Mouse (Mus musculus) forebrain, embryonic 16.5 days (tissue): ENCODE measurements around the gene Tmem121b. TPM values are rescaled to one million over a fixed set of nuclear protein-coding genes. Genes with fewer than 3 reads are reported as not detected.

Experiments used
- ATAC-seq: fragments of 200-750 bp; cut with Nextera tagmentation; 2 replicates; pipeline ENCODE4 v1.8.0; 2017; ENCODE audit warnings: mild to moderate bottlenecking, moderate library complexity
- H3K27ac ChIP-seq: fragments of 300-500 bp; sonication (generic); 2 replicates; pipeline ENCODE4 v1.5.1; 2014; ENCODE audit warnings: low read length, control low read depth
- H3K27me3 ChIP-seq: fragments of 300-500 bp; sonication (generic); replicated peaks from 2 replicates; pipeline ENCODE4 v1.6.1; 2014; ENCODE audit warnings: low read length; ENCODE audit not compliant: control insufficient read depth, insufficient read depth
- H3K36me3 ChIP-seq: fragments of 300-500 bp; sonication (generic); 2 replicates; pipeline ENCODE4 v1.6.1; 2014; ENCODE audit not compliant: control insufficient read depth, insufficient read depth
- H3K4me1 ChIP-seq: fragments of 300-500 bp; sonication (generic); replicated peaks from 2 replicates; pipeline ENCODE4 v1.6.1; 2014; ENCODE audit warnings: low read length; ENCODE audit not compliant: control insufficient read depth, insufficient read depth
- H3K4me2 ChIP-seq: fragments of 300-500 bp; sonication (generic); 2 replicates; pipeline ENCODE4 v1.6.1; 2014; ENCODE audit warnings: mild to moderate bottlenecking, low read length, control low read depth
- H3K4me3 ChIP-seq: fragments of 300-500 bp; sonication (generic); replicated peaks from 2 replicates; pipeline ENCODE4 v1.5.1; 2014; ENCODE audit warnings: mild to moderate bottlenecking, low read length, control low read depth
- H3K9ac ChIP-seq: fragments of 300-500 bp; sonication (generic); replicated peaks from 2 replicates; pipeline ENCODE4 v1.6.1; 2014; ENCODE audit warnings: low read depth, low read length, control low read depth
- H3K9me3 ChIP-seq: fragments of 300-500 bp; sonication (generic); 2 replicates; pipeline ENCODE4 v1.6.1; 2016; ENCODE audit warnings: low read length; ENCODE audit not compliant: control insufficient read depth
- WGBS: fragments of 180-500 bp; shearing (Covaris S2); extraction: QIAGEN DNeasy Blood & Tissue Kit; methylation state at CpG from one replicate; pipeline ENCODE4 v1.1.7; 2014; 5-methylcytosine and 5-hydroxymethylcytosine counted together
- polyA plus RNA-seq: library from polyadenylated mRNA; unstranded; fragments of >200 nt; fragmentation: Nextera tagmentation; extraction: Ambion mirVana; gene quantifications from 2 replicates; pipeline ENCODE4 v1.2.1, GENCODE M21; 2015

The Tmem121b gene
- polyA plus RNA-seq, 1 experiment from 2014 or later: 3.5 TPM

DNA sequence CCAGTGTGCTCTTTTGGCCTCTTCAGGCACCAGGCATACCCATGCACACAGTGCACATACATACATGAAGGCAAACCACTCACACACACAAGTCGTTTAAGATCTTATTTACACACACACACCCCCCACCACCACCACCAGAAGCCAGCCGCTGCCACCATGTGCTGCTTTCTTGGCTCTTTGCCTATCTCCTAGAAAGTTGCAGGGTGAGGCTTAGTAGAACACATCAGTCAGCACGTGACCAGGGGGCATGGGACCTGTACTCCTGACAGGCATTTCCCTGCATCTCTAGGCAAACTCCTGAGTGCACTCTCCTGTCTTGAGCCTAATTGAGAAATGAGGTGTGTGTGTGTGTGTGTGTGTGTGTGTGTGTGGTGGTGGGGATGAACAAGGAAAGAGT is 8.6 kb downstream of the Tmem121b start:
- Histone ChIP-seq H3K4me1 (peaks cover 7% of the 10 kb centered on the region), H3K9ac (no peak overlapping the region), H3K27ac (no peak overlapping the region), H3K4me3 (no peak overlapping the region), H3K27me3 (no peaks in the 10 kb centered on the region), H3K4me2 (no peak overlapping the region), H3K9me3 (no peaks in the 10 kb centered on the region), H3K36me3 (no peaks in the 10 kb centered on the region)
- WGBS: 71% methylated on average over 3 of the region's 3 CpGs
- ATAC-seq: no peak

DNA sequence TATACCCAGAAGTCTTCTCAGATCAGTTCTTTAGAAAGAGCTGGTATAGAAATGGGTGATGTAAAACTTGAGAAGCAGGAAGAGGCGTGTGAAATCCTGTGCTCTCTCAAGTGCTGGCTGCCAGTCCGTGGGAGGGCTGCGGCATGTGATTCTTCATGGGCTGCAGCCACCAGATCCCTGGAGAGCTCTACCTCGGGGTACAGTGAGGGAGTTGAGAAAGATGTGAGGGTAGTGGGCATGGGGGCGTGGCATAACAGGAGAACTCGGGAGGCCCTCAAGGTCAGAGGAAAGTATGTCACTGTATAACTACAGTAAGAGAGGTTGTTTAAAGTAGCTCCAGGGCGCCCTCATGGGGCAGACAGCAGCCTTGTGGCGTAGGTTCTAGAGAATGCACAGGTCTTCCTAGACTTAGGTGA is 10.4 kb downstream of the Tmem121b start:
- H3K27ac ChIP-seq: no peak overlapping the region
- 41% methylated on average over 8 of the region's 8 CpGs for WGBS
- H3K9ac ChIP-seq: no peak overlapping the region
- H3K4me2 ChIP-seq: no peak overlapping the region
- no peak overlapping the region for H3K4me3 ChIP-seq
- no peaks in the 10 kb centered on the region for H3K4me1 ChIP-seq
- no peaks in the 10 kb centered on the region for H3K9me3 ChIP-seq
- peak; percentile 55 for ATAC-seq
- no peaks in the 10 kb centered on the region for H3K27me3 ChIP-seq
- H3K36me3 ChIP-seq: no peaks in the 10 kb centered on the region

DNA sequence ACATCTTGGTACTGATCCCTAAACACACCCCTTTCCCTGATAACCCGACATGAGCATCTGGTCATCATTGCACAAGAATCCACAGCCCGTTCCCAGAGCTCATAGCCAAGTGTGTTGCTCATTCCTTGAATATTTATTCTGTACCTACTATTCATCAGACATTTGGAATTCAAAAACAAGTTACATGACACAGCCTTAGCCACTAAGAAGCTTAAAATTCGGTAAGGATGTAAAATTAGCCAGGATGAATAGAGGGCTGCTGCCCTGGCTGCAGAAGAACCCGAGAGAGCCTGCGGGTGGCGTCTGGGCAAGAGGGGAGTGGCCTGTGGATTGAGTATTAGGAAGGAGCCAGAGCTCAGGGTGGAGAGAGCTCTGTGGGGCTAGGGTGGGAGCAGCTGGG is 10.9 kb downstream of the Tmem121b start:
- 36% methylated on average over 6 of the region's 6 CpGs for WGBS
- Histone ChIP-seq H3K4me3 (no peak overlapping the region), H3K9ac (no peak overlapping the region), H3K27me3 (no peaks in the 10 kb centered on the region), H3K4me1 (no peaks in the 10 kb centered on the region), H3K4me2 (no peak overlapping the region), H3K36me3 (no peaks in the 10 kb centered on the region), H3K9me3 (no peaks in the 10 kb centered on the region), H3K27ac (no peak overlapping the region)
- ATAC-seq: no peak

DNA sequence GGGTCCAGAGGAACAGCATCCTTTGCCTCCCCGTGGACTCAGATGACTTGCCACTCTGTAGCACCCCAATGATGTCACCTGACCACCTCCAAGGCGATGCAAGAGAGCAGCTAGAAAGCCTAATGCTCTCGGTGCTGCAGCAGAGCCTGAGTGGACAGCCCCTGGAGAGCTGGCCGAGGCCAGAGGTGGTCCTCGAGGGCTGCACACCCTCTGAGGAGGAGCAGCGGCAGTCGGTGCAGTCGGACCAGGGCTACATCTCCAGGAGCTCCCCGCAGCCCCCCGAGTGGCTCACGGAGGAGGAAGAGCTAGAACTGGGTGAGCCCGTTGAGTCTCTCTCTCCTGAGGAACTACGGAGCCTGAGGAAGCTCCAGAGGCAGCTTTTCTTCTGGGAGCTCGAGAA is 11.6 kb downstream of the Tmem121b start:
- Histone ChIP-seq H3K4me2 (no peak overlapping the region), H3K36me3 (no peaks in the 10 kb centered on the region), H3K27me3 (no peaks in the 10 kb centered on the region), H3K9me3 (no peaks in the 10 kb centered on the region), H3K4me3 (no peak overlapping the region), H3K27ac (no peak overlapping the region), H3K9ac (no peak overlapping the region), H3K4me1 (no peaks in the 10 kb centered on the region)
- no peak for ATAC-seq
- WGBS: 90% methylated on average over 14 of the region's 14 CpGs

DNA sequence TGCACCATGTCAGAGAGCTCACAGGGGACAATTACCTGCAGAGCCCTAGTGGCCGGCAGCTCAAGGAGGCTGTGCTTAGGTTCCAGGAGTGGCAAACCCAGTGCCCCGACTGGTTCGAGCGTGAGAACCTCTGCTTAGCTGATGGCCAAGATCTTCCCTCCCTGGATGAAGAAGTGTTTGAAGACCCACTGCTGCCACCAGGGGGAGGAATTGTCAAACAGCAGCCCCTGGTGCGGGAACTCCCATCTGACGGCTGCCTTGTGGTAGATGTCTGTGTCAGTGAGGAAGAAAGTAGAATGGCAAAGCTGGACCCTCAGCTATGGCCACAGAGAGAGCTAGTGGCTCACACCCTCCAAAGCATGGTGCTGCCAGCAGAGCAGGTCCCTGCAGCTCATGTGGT is 12.1 kb downstream of the Tmem121b start:
- no peaks in the 10 kb centered on the region for H3K9me3 ChIP-seq
- no peak overlapping the region for H3K9ac ChIP-seq
- H3K4me1 ChIP-seq: no peaks in the 10 kb centered on the region
- no peak overlapping the region for H3K4me3 ChIP-seq
- ATAC-seq: no peak
- no peak overlapping the region for H3K4me2 ChIP-seq
- no peaks in the 10 kb centered on the region for H3K36me3 ChIP-seq
- WGBS: 87% methylated on average over 6 of the region's 6 CpGs
- H3K27me3 ChIP-seq: no peaks in the 10 kb centered on the region
- H3K27ac ChIP-seq: no peak overlapping the region

DNA sequence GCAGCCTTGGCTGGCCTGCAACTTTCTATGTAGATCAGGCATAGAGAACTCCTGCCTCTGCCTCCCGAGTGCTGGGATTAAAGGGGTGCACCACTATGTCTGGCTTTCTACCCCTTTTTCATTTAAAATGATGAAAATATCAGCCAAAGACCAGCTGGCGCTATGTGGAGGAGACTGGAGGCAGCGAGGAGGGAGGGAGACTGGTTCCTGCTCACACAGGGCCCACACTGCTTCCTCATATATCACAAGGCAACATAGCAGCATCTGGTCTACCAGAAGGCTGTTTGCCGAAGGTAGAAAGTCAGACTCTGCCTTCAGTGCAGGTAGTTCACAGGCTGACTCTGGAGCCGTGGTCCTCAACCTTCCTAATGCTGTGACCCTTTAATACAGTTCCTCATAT is 13.2 kb downstream of the Tmem121b start:
- no peaks in the 10 kb centered on the region for H3K9me3 ChIP-seq
- 93% methylated on average over 5 of the region's 5 CpGs for WGBS
- no peak for ATAC-seq

DNA sequence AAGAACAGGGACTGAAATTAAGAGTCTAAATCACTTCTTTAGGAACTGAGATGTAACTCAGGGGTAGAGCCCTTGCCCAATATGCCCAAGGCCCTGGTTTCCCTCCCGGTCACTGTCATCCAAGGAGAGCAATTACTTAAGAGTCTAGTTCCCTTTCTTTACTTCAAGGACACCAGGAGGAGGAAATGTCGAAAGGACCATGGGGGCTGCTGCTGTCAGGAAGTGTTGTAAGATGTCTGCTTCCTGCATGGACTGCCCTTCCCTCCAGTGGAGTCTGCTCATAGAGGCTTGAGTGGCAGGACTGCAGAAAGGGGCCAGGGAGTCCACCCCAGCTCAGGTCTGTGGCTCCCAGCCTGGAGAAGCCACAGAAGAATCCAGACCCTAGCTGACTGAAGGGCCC is 14.3 kb downstream of the Tmem121b start:
- Histone ChIP-seq H3K4me1 (no peaks in the 10 kb centered on the region), H3K27ac (no peak overlapping the region), H3K36me3 (no peaks in the 10 kb centered on the region), H3K4me2 (no peak overlapping the region), H3K4me3 (no peak overlapping the region), H3K27me3 (no peaks in the 10 kb centered on the region), H3K9ac (no peak overlapping the region), H3K9me3 (no peaks in the 10 kb centered on the region)
- WGBS: 87% methylated on average over 2 of the region's 2 CpGs
- no peak for ATAC-seq

More for the DNA sequence above, 13.2 kb downstream of the Tmem121b start:
- no peak overlapping the region for H3K27ac ChIP-seq
- no peak overlapping the region for H3K9ac ChIP-seq
- no peak overlapping the region for H3K4me3 ChIP-seq
- no peaks in the 10 kb centered on the region for H3K27me3 ChIP-seq
- H3K36me3 ChIP-seq: no peaks in the 10 kb centered on the region
- H3K4me1 ChIP-seq: no peaks in the 10 kb centered on the region
- H3K4me2 ChIP-seq: no peak overlapping the region

DNA sequence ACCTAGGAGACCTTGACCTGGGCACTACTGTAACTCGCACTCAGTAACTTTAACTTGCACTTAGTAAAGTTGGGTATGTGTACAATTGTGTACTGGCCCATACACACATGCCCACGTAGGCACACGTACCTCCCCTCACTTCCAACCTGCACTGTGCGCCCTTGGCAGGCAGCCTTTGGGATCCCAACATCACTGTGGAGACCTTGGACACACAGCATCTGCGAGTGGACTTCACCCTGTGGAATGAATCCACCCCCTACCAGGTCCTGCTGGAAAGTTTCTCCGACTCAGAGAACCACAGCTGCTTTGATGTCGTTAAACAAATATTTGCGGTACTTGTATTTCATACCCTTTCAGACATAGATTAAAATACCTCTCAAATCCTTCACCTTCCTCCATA is 18.3 kb downstream of the Tmem121b start:
- Histone ChIP-seq H3K36me3 (no peaks in the 10 kb centered on the region), H3K4me2 (no peak overlapping the region), H3K4me3 (no peak overlapping the region), H3K9me3 (no peaks in the 10 kb centered on the region), H3K27me3 (no peaks in the 10 kb centered on the region), H3K27ac (no peak overlapping the region), H3K9ac (no peak overlapping the region), H3K4me1 (peaks cover 23% of the 10 kb centered on the region)
- WGBS: 82% methylated on average over 8 of the region's 8 CpGs
- no peak for ATAC-seq

DNA sequence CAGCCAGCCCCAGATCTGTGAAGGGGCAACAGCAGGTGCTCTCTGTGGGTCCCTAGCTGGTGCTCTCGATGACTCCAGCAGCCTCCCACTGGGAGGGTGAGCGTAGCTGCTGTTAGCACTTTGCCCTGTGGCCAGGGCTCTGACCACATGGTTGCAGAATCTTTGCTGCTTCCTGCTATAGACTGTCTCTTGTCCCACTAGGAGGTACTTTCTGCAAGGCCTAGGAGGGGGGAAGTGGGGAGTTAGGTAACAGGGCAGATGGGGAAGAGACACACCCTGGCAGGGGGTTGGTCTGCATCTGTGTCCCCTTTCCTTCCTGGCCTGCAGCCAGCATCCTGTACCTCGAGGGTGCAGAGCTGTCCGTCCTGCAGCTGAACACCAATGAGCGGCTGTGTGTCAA is 20.2 kb downstream of the Tmem121b start:
- Histone ChIP-seq H3K36me3 (no peaks in the 10 kb centered on the region), H3K4me2 (no peak overlapping the region), H3K27me3 (no peaks in the 10 kb centered on the region), H3K4me1 (peaks cover 23% of the 10 kb centered on the region), H3K9ac (no peak overlapping the region), H3K27ac (no peak overlapping the region), H3K4me3 (no peak overlapping the region), H3K9me3 (no peaks in the 10 kb centered on the region)
- 32% methylated on average over 5 of the region's 5 CpGs for WGBS
- ATAC-seq: no peak

DNA sequence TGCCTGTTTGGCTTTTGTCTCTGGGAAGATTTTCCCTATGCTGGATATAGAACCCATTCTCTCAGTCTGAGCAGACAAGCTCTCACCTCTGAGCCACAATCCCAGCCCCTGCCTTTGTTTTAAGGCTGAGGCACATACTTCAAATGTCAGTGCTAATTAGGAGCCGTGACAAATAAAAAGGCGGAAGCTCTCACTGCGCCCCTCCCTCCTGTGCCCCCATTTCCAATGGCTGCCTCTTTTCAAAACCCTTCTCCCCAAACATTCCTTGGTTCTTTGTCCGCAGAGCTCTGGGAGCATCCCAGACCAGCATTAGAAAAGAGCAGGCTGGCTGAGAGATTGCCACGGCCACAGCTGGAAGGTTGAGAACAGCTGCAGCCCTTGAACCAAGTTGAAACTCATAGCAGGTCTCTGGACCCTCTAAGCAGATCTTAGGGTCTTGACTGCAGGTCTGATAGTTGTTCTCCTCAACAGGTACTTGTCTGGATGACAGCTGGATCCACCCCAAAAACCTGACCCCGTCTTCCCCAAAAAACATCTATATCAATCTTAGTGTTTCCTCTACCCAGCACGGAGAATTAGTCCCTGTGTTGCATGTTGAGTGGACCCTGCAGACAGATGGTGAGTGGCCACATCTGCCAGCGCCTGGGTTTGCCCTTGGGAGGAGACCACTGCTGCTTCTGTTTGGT is 21.0 kb downstream of the Tmem121b start:
- Histone ChIP-seq H3K36me3 (no peaks in the 10 kb centered on the region), H3K4me3 (no peak overlapping the region), H3K27me3 (no peaks in the 10 kb centered on the region), H3K9me3 (no peaks in the 10 kb centered on the region), H3K27ac (peak overlapping the region; percentile 77), H3K4me1 (peaks cover 23% of the 10 kb centered on the region), H3K4me2 (peak overlapping the region; percentile 18; the same call in 1 of the 2 replicates), H3K9ac (no peak overlapping the region)
- WGBS: 15% methylated on average over 8 of the region's 8 CpGs
- peak; percentile 70 for ATAC-seq
